Mouse (Mus musculus) mature B cell (primary cell): Measurements from ENCODE around the gene Fasn.

Experiments
- in situ Hi-C: fragments of 300-500 bp; cut with MboI; formaldehyde crosslinking; loops from 2 replicates; pipeline ENCODE4 v1.14.3; 2019

Fasn gene

GRCm38 (mm10) chr11:120828416-120828815 is 4.1 kb upstream of the Fasn start:
- in situ Hi-C loops = no loop called here

- in situ Hi-C loops = no loop called here
Measured at GRCm38 (mm10) chr11:120826016-120826953, 1.9 kb upstream of the Fasn start.

DNA sequence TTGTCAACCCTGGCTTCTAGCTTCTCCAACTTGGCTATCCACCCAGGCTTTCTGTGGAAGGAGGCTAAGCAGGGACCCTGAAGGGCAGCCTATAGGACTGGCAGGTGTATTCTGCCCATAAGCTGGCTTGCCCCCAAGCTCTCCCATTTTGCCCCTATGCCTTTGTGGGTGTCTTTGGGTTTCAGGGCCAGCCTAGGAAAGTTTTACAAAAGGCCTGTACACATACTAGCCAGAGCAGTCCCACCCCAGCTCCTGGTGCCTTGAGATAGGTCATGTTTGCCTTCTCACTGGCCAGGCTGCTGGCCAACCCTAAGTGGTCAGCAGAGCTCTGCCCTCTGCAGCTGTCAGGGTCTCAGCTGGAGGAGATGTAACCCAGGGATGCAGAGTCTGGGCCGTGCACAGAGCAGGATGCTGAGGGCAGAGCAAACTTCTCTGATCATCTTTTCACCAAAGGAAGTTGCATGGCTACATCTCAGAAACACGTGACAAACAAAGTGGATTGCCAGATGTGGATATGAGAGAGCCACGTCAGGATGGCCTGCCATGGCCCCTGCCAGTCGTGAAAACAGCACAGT is 1.0 kb upstream of the Fasn start:
- in situ Hi-C loops = no loop called here

DNA sequence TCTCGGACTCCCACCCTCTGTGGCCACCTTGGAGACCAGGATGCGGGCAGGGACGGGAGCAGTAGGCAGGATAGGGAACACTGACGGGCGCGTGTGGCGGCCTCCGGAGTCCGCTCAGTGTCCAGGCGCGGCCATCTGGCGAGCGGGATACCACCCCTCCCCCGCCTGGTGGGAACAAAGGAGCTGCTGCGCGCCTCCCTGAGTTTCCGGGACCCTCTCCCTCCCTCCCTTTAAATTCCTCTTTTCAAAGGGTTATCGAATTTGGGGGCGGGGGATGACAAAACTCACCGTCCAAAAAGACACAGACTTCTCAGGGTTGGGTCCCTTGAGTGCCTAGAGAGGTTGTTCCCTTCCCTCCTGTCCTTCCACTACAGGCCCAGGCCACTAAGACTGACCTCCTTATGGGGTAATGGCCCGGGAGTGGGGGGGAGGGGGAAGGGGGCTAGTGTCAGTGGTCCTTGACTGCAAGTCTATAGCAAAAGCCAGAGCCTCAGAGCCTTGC is 491 bp upstream of the Fasn start:
- in situ Hi-C loops = no loop called here

DNA sequence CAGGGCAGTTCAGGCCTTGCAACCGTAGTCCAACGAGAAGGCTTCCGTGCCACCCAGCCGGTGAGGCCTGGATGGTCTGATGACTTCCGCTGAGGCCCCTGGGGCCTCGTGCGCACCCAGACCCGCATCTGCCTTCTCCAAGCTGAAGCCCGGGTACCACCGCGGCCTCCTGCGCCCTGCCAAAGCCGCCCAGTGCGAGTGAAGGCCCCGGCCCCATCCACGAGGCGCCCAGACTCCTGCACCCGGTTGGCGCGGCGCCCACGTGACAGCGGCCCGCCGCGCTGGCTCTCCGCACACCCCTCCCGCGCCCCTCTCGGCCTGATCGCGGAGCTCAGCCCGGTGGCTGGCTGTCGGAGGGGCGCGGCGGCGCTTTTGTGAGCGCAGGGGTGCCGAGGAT is 798 bp downstream of the Fasn start:
- in situ Hi-C loops = no loop called here

DNA sequence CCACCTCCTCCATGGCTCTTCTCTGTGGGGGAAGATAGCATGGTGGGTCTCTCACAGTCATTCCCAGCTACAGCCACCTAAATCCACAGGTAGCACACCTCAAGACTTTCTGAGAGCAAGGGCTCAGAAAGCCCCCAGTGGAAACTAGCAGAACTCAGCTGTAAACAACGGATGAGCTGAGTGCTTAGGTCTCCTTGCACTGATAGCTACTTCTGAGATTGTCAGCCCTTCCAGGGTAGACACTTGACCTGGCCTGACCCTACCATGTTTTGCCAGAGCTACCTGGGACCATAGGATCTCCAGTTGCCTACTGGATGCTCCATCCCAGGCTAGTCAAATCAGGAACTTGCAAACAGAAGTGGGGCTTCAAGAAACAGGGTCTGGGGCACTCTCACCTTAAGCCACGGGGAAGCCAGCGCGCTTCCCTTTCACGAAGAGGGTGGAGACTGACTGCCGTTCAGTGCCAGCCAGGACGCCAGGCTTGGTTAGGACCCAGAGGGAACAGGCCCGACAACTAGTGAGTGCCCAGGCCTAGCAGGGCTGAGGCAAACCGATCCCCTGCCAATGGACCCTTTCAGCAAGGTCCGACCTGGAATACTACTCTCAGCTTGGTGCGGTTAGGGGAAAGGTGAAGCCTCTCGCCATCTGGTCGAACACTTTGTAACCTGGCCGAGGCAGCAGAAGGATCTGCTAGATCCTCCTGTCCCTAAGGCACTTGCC is 1.4 kb downstream of the Fasn start:
- in situ Hi-C loops = no loop called here

DNA sequence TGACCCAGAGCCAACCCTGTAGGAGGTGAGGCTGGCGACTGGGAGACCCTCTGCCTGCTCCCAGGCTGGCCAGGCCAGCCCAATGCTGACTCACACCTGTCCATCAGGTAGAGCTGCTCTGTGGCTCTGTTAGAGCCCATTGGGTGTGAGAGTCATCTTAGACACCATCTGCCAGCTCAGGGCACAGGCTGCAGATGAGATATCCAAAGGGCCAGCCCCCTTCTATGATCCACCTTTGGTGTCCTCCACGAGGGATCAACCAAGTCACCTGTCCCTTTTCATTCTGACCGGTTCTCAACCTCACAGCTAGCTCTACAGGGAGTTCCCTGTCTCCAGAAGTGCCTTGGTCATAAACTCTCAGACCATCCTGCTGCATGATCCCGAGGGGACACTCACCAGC is 2.0 kb downstream of the Fasn start:
- in situ Hi-C loops = no loop called here

DNA sequence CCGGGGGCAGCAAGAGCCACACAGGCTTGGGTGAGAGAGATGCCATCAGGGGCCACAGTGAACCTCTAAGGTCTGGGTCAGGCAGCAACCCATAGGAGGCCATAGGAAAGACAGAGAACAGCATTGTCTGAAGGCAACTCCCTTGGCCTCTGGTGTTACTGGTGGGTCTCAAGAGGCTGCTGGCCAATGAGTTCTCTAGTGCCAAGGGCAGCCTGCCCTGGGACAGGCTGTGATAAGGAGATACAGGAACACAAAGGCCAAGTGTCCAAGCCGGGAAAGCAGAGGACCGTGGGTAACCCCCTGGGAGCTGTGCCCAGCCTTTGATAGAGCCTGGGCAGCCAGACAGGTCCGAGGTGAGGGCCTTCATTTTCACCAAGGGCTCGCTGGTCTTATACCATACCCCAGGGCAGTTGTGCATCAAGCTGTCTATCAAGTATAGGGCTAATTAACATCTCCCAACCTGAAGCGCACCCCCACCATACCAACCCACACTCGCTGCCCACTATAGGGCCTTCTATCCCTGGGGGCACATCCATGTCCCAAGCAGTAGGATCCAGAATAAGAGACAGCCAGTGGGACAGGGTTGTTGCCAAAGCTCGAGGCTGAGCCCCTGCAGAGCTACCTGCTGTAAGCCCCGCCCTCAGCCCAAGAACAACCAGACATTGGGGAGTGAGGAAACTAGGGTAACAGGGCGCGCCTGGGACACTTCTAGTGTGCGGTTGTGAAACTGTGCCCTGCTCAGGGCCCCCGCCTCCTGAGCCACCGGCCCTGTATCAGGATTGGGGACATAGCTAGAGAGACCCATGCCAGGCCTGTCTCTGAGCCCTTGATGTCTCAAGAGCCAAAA is 3.0 kb downstream of the Fasn start:
- in situ Hi-C loops = no loop called here

GRCm38 (mm10) chr11:120820546-120820945 is 3.8 kb downstream of the Fasn start:
- in situ Hi-C loops = no loop called here

DNA sequence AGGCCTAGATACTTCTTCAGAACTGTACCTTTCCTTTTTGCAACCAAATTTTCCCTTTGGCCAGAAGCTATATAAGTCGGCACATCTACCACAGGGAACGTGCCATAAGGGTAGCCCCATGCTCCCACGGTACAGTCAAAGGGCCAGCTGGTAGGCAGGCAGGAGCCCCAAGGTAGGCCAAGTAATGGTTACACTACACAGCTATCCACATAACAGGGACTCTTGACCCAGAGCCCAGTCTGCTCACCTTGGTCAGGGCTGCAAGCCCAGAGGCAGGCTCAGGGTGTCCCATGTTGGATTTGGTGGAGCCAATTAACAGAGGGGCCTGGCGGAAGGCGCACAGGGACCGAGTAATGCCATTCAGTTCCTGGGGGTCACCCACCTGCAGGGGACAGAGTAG is 4.8 kb downstream of the Fasn start:
- in situ Hi-C loops = no loop called here

DNA sequence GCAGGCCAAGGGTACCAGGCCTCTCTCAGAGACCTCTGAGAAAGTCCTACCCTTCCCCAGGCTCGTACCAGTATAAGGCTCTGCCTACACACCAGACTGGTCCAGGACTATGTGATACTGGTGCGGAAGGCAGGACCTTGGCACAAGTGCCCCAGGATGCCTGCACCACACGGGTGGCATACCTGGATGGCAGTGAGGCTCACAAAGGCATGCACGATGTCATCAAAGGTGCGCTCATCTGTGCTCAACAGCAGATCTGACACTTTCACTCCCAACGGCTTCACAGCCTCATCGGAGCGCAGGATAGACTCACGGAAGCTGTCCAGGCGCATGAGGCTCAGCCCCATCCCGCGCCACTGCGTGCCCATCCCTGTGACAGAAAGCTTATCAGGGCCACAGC is 6.1 kb downstream of the Fasn start:
- in situ Hi-C loops = no loop called here

- in situ Hi-C loops = no loop called here
Measured at GRCm38 (mm10) chr11:120817358-120817757, 7.0 kb downstream of the Fasn start.

- in situ Hi-C loops = no loop called here
Measured at GRCm38 (mm10) chr11:120812068-120812467, 12.3 kb downstream of the Fasn start.

DNA sequence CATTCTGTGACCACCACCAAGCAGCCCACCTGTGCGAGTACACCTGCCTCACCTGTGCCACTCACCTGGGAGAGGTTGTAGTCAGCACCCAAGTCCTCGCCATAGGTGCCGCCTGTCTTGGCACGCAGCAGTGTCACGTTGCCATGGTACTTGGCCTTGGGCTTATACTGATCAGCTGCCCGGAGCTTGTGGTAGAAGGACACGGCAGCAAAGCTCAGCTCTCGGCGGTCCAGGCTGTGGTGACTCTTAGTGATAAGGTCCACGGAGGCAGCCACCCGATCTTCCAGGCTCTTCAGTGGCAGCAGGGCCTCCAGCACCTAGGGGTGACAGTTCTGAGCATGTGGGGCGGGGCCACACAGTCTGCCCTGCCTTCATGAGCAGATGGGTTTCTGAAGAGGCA is 16.3 kb downstream of the Fasn start:
- in situ Hi-C loops = no loop called here

DNA sequence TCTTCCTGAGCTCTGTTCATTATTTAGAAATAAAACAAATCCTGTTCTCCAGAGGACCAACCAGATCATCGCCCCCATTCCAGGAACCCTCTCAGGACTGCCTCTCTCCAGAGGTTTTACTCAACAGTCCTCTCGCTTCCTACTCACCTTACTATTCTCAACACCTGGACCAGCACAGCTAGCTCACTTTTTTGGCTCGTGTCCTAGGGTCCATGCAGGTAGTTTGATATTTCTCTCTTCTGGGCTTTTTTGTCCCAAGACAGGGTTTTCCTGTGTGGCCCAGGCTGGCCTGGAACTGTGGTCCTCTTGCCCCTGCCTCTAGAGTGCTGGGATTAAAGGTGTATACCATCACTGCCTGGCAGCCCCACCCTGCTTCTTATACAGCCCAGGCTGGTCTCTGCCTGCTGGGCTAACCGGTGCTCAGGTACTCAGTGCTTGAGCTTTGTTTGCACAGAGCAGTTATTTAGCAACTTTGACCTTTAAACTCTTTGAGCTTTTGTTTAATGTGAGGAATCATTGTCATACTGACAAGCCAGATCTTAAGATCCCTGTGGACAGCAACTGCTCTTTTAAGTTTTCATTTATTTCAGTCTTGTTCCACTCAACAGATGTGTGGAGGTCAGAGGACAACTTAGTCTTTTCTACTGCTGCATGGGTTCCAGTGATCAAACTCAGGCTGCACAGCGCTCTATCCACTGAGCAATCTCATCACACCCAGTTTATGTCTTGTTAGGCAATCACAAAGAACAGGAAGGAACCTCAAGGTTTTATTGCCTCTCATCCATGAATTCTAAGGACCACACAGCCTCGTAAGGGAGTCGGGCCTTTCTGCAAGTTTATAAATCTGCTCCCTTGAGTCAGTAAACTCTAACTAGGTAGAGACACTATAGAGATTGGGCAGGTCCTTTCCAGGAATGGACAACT is 18.7 kb downstream of the Fasn start:
- in situ Hi-C loops = no loop called here

- in situ Hi-C loops = no loop called here
Measured at GRCm38 (mm10) chr11:120804769-120805168, 19.6 kb downstream of the Fasn start.

- in situ Hi-C loops = no loop called here
Measured at GRCm38 (mm10) chr11:120804274-120804673, 20.1 kb downstream of the Fasn start.

DNA sequence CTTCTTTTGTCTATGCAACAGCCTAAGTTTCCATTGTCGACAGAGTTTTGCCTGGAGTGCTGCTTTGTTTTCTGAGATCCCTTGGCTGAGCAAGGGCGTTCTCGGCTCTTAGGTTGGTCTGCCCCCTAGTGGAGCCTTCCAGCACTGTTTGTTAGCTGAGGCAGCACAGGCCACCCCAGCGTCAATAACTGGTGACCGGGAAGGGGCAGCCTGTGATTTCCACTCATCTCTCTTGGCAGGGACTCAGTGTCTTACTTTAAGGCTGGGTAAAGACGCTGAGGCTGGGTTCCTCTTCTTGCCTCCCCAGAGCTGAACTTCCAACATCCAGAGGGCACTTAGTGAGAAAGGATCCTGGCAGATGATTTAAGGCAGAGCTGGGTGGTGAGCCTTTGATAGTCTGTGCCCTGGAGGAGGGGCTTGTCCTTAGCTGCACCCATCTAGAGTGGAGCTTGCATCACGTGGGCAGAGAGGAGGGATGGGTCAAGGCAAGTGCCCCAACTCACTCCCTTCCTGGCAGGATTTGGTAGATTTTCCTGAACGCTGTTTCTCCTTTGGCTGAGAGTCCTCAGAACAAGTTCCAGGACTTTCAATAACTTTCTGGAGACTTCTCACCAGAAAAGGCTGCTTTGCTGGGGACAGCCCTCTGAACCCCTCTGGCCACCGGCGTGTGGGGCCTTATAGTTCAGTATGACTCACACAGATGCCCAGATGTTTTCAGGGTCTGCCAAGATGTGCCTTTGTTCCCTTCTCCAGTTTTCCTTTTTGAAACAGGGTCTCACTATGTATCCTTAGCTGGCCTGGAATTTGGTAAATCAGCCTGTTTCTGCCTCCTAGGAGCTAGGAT is 24.1 kb downstream of the Fasn start:
- in situ Hi-C loops = no loop called here

DNA sequence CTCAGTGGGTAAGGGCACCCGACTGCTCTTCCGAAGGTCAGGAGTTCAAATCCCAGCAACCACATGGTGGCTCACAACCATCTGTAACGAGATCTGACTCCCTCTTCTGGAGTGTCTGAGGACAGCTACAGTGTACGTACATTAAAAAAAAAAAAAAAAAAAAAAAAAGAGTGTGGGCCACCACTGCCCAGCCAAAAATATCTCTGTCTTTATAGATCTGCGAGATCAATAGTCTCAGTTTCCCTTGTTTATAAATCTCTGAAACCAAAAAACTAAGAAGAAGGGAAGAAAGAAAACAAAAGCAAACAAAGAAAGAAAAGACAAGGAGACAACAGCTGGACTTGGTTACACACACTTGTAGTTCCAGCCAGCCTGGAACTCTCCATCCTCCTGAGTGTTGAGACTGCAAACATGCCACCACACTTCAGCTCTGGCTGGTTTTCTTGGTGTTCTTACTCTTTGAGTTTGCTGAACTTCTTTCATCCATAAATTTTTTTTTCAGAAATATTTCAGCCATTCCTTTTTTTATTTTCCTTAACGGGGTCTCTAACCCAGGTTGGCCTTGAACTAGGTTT is 24.9 kb downstream of the Fasn start:
- in situ Hi-C loops = no loop called here
